Mouse (Mus musculus): ENCODE measurements at regions not wholly inside any gene's neighbourhood (a gene's known extent, or its start where the extent isn't known, plus 50 kb on each side); places are given as distances from the start of the nearest gene placed in this dataset.

- TF ChIP-seq CTCF (IDR thresholded peaks at IDR 0.05; ENCODE audit: control insufficient read depth, insufficient read depth, insufficient read length) (no peak), MYOD1 (IDR thresholded peaks at IDR 0.05; ENCODE audit: control insufficient read depth, insufficient read length, low read depth) (no peak), MAX (IDR thresholded peaks at IDR 0.05) (no peak)
These were observed 89.4 kb downstream of the Maf start for GRCm38 (mm10) chr8:115618049-115618760.
